Mouse (Mus musculus) forebrain, embryonic 11.5 days (tissue): ENCODE data around the gene Efnb1. TPM values are rescaled to one million over a fixed set of nuclear protein-coding genes. Genes with fewer than 3 reads are reported as not detected.

Experiments used
- ATAC-seq: fragments of 200-750 bp; cut with Nextera tagmentation; replicated peaks from 2 replicates; pipeline ENCODE4 v1.8.0; 2017; ENCODE audit warnings: moderate TSS enrichment; ENCODE audit not compliant: low FRiP score
- DNase-seq: peaks from one replicate; pipeline ENCODE4 v3.0.0-alpha.2; 2017; ENCODE audit warnings: low spot score
- H3K27ac ChIP-seq: fragments of 300-500 bp; sonication (generic); 2 replicates; pipeline ENCODE4 v1.5.1; 2014; ENCODE audit warnings: low read depth, low read length
- H3K27me3 ChIP-seq: fragments of 300-500 bp; sonication (generic); 2 replicates; pipeline ENCODE4 v1.6.1; 2014; ENCODE audit warnings: mild to moderate bottlenecking, low read length, mixed read lengths; ENCODE audit not compliant: control insufficient read depth, insufficient read depth
- H3K36me3 ChIP-seq: fragments of 300-500 bp; sonication (generic); 2 replicates; pipeline ENCODE4 v1.6.1; 2014; ENCODE audit warnings: mild to moderate bottlenecking, low read length, moderate library complexity, mixed read lengths; ENCODE audit not compliant: control insufficient read depth, insufficient read depth
- H3K4me1 ChIP-seq: fragments of 300-500 bp; sonication (generic); replicated peaks from 2 replicates; pipeline ENCODE4 v1.6.1; 2014; ENCODE audit warnings: low read length, mixed read lengths; ENCODE audit not compliant: control insufficient read depth, insufficient read depth
- H3K4me2 ChIP-seq: fragments of 300-500 bp; sonication (generic); 2 replicates; pipeline ENCODE4 v1.6.1; 2014; ENCODE audit warnings: low read depth, mild to moderate bottlenecking, low read length, moderate library complexity, mixed read lengths; ENCODE audit not compliant: severe bottlenecking
- H3K4me3 ChIP-seq: fragments of 300-500 bp; sonication (generic); 2 replicates; pipeline ENCODE4 v1.5.1; 2014; ENCODE audit warnings: low read depth, low read length
- H3K9ac ChIP-seq: fragments of 300-500 bp; sonication (generic); 2 replicates; pipeline ENCODE4 v1.6.1; 2014; ENCODE audit warnings: low read length
- H3K9me3 ChIP-seq: fragments of 300-500 bp; sonication (generic); 2 replicates; pipeline ENCODE4 v1.6.1; 2016; ENCODE audit warnings: low read length, mixed read lengths; ENCODE audit not compliant: control insufficient read depth
- WGBS: fragments of 180-500 bp; shearing (Covaris S2); extraction: QIAGEN DNeasy Blood & Tissue Kit; methylation state at CpG from one replicate; pipeline ENCODE4 v1.1.7; 2014; 5-methylcytosine and 5-hydroxymethylcytosine counted together
- polyA plus RNA-seq: library from polyadenylated mRNA; unstranded; fragments of >200 nt; fragmentation: Nextera tagmentation; extraction: Ambion mirVana; gene quantifications from 2 replicates; pipeline ENCODE4 v1.2.1, GENCODE M21; 2014

The Efnb1 gene
- polyA plus RNA-seq, 1 experiment from 2014 or later, result 116 TPM

DNA sequence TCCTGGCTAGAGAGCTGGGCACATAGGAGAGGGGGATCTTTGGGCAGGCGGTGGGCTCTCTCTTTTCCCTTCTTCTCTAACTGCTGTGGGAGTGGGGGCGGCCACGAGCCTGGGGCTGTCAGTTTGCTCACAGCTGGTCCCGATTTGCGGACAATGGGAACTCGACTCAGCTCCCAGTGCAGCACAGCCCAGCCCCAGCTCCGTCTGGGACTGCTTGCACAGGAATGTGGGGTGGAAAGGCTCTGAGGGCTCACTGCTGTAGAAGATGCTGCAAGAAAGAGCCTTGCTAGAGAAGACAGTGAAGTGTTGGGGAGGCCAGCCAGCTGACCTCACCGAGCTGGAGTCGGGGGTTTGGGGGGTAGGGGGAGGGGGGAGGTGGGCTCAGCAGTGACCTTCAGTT lies 61.0 kb downstream of the Efnb1 start:
- Histone ChIP-seq H3K27ac (no peak overlapping the region), H3K9ac (no peak overlapping the region), H3K4me1 (peaks cover 16% of the 10 kb centered on the region; the same call in 1 of the 2 replicates), H3K4me2 (0 out of 2 replicates have a peak overlapping the region, but pooled peaks have one; percentile 11), H3K36me3 (no peaks in the 10 kb centered on the region), H3K4me3 (no peak overlapping the region), H3K27me3 (peaks cover 2% of the 10 kb centered on the region; the same call in 1 of the 2 replicates), H3K9me3 (no peaks in the 10 kb centered on the region)
- ATAC-seq, result no peak
- DNase-seq, result peak; percentile 63
- 32% methylated on average over 7 of the region's 9 CpGs for WGBS

DNA sequence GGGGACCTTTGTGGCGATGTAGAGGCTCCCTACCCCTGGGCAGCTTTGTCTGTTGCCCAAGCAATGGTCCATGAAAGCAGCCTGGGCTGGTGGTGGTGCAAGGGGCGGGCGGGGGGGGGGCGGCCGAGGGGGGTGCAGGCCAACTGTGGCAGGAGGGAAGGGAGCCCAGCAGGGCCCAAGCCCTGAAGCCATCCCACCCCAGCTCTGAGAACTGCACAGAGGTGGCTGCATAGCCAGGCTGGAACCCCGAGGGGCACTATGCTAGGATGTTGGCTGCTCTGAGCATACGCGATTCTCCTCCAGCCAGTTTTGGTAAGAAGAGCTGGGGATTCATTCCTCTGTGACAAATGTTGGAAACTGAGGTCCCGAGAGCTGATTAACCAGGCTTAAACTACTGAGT lies 62.6 kb downstream of the Efnb1 start:
- Histone ChIP-seq H3K4me3 (no peak overlapping the region), H3K36me3 (no peaks in the 10 kb centered on the region), H3K4me2 (peak overlapping the region; percentile 36), H3K27ac (peak overlapping the region; percentile 92), H3K4me1 (peaks cover 16% of the 10 kb centered on the region; the same call in 1 of the 2 replicates), H3K9ac (peak overlapping the region; percentile 41), H3K27me3 (peaks cover 3% of the 10 kb centered on the region; the same call in 1 of the 2 replicates), H3K9me3 (no peaks in the 10 kb centered on the region)
- DNase-seq, result peak; percentile 61
- ATAC-seq, result peak; percentile 73
- WGBS, result 28% methylated on average over 7 of the region's 9 CpGs

Other genes with a start within 250 kb of the Efnb1 start
- 19.6 and 20.5 TPM in 2 replicates for gene Ophn1, start 245.1 kb upstream of the Efnb1 start, polyA plus RNA-seq
- 23.1 and 24.2 TPM in 2 replicates for gene Yipf6, start 199.8 kb upstream of the Efnb1 start, polyA plus RNA-seq
- 8.9 and 9.4 TPM in 2 replicates for gene Stard8, start 132.9 kb upstream of the Efnb1 start, polyA plus RNA-seq